Mouse (Mus musculus): Measurements from ENCODE around the gene Ifnar1. TPM values are rescaled to one million over a fixed set of nuclear protein-coding genes. Genes with fewer than 3 reads are reported as not detected.

Ifnar1 gene
- polyA plus RNA-seq, 1 experiment from 2014 or later = 19.2 TPM

GRCm38 (mm10) chr16:91458976-91459375 is 26.1 kb upstream of the Ifnar1 start:
- no peaks in the 10 kb centered on the region for H3K36me3 ChIP-seq (ENCODE audit: control insufficient read depth, insufficient read depth, low read length)
- DNase-seq (ENCODE audit: low spot score) = no peak
- no peaks in the 10 kb centered on the region for H3K4me1 ChIP-seq (replicated peaks; ENCODE audit: control insufficient read depth, insufficient read depth)
- TF ChIP-seq EP300 (optimal IDR thresholded peaks at IDR 0.05) (no peak), CTCF (IDR thresholded peaks at IDR 0.05; ENCODE audit: low read depth) (no peak)
- H3K27me3 ChIP-seq (ENCODE audit: control insufficient read depth, insufficient read depth, low read length) = no peaks in the 10 kb centered on the region
- no peak overlapping the region for H3K9ac ChIP-seq (ENCODE audit: low read length)
- WGBS = 57% methylated on average over 5 of the region's 5 CpGs
- no peak for ATAC-seq (ENCODE audit: low FRiP score, low TSS enrichment)
- no peak overlapping the region for H3K27ac ChIP-seq (replicated peaks)
- H3K4me3 ChIP-seq (ENCODE audit: low read depth, low read length) = no peak overlapping the region
- no peak overlapping the region for H3K4me2 ChIP-seq (replicated peaks; ENCODE audit: low read depth)
- H3K9me3 ChIP-seq (ENCODE audit: control insufficient read depth, low read length) = no peaks in the 10 kb centered on the region

- no peak overlapping the region for H3K4me3 ChIP-seq (ENCODE audit: low read depth, low read length)
- H3K27ac ChIP-seq (replicated peaks) = no peak overlapping the region
- TF ChIP-seq EP300 (optimal IDR thresholded peaks at IDR 0.05) = no peak
- TF ChIP-seq CTCF (IDR thresholded peaks at IDR 0.05; ENCODE audit: low read depth) = no peak
- DNase-seq (ENCODE audit: low spot score) (no peak), ATAC-seq (ENCODE audit: low FRiP score, low TSS enrichment) (no peak)
- H3K4me1 ChIP-seq (replicated peaks; ENCODE audit: control insufficient read depth, insufficient read depth) = no peaks in the 10 kb centered on the region
- no peaks in the 10 kb centered on the region for H3K27me3 ChIP-seq (ENCODE audit: control insufficient read depth, insufficient read depth, low read length)
- whole genome bisulfite sequencing = 86% methylated on average over 3 of the region's 3 CpGs
- no peaks in the 10 kb centered on the region for H3K9me3 ChIP-seq (ENCODE audit: control insufficient read depth, low read length)
- no peak overlapping the region for H3K4me2 ChIP-seq (replicated peaks; ENCODE audit: low read depth)
- no peaks in the 10 kb centered on the region for H3K36me3 ChIP-seq (ENCODE audit: control insufficient read depth, insufficient read depth, low read length)
- H3K9ac ChIP-seq (ENCODE audit: low read length) = no peak overlapping the region
Measured at GRCm38 (mm10) chr16:91459396-91459795, 25.6 kb upstream of the Ifnar1 start.

- no peak overlapping the region for H3K9ac ChIP-seq (ENCODE audit: low read length)
- H3K27me3 ChIP-seq (ENCODE audit: control insufficient read depth, insufficient read depth, low read length) = no peaks in the 10 kb centered on the region
- H3K9me3 ChIP-seq (ENCODE audit: control insufficient read depth, low read length) = no peaks in the 10 kb centered on the region
- peak; percentile 59 for TF ChIP-seq CTCF (IDR thresholded peaks at IDR 0.05; ENCODE audit: low read depth)
- no peak for TF ChIP-seq EP300 (optimal IDR thresholded peaks at IDR 0.05)
- H3K4me1 ChIP-seq (replicated peaks; ENCODE audit: control insufficient read depth, insufficient read depth) = no peaks in the 10 kb centered on the region
- no peak for ATAC-seq (ENCODE audit: low FRiP score, low TSS enrichment)
- 75% methylated on average over 11 of the region's 11 CpGs for WGBS
- no peaks in the 10 kb centered on the region for H3K36me3 ChIP-seq (ENCODE audit: control insufficient read depth, insufficient read depth, low read length)
- H3K4me2 ChIP-seq (replicated peaks; ENCODE audit: low read depth) = no peak overlapping the region
- H3K27ac ChIP-seq (replicated peaks) = no peak overlapping the region
- no peak overlapping the region for H3K4me3 ChIP-seq (ENCODE audit: low read depth, low read length)
- DNase-seq (ENCODE audit: low spot score) = no peak
Measured at GRCm38 (mm10) chr16:91459841-91460370, 25.1 kb upstream of the Ifnar1 start.

- Histone ChIP-seq H3K9me3 (ENCODE audit: control insufficient read depth, low read length) (no peaks in the 10 kb centered on the region), H3K4me1 (replicated peaks; ENCODE audit: control insufficient read depth, insufficient read depth) (no peaks in the 10 kb centered on the region), H3K4me3 (ENCODE audit: low read depth, low read length) (no peak overlapping the region), H3K4me2 (replicated peaks; ENCODE audit: low read depth) (no peak overlapping the region), H3K27ac (replicated peaks) (0 out of 2 replicates have a peak overlapping the region, but pooled peaks have one; percentile 4), H3K36me3 (ENCODE audit: control insufficient read depth, insufficient read depth, low read length) (no peaks in the 10 kb centered on the region), H3K9ac (ENCODE audit: low read length) (no peak overlapping the region), H3K27me3 (ENCODE audit: control insufficient read depth, insufficient read depth, low read length) (no peaks in the 10 kb centered on the region)
- DNase-seq (ENCODE audit: low spot score) (no peak), ATAC-seq (ENCODE audit: low FRiP score, low TSS enrichment) (no peak)
- TF ChIP-seq EP300 (optimal IDR thresholded peaks at IDR 0.05) (no peak), CTCF (IDR thresholded peaks at IDR 0.05; ENCODE audit: low read depth) (no peak)
- WGBS = 59% methylated on average over 11 of the region's 11 CpGs
Measured at GRCm38 (mm10) chr16:91461066-91461638, 23.9 kb upstream of the Ifnar1 start.

- Histone ChIP-seq H3K27me3 (ENCODE audit: control insufficient read depth, insufficient read depth, low read length) (no peaks in the 10 kb centered on the region), H3K9ac (ENCODE audit: low read length) (no peak overlapping the region), H3K9me3 (ENCODE audit: control insufficient read depth, low read length) (no peaks in the 10 kb centered on the region), H3K36me3 (ENCODE audit: control insufficient read depth, insufficient read depth, low read length) (no peaks in the 10 kb centered on the region), H3K4me1 (replicated peaks; ENCODE audit: control insufficient read depth, insufficient read depth) (no peaks in the 10 kb centered on the region), H3K4me2 (replicated peaks; ENCODE audit: low read depth) (no peak overlapping the region), H3K4me3 (ENCODE audit: low read depth, low read length) (no peak overlapping the region), H3K27ac (replicated peaks) (no peak overlapping the region)
- DNase-seq (ENCODE audit: low spot score) = no peak
- ATAC-seq (ENCODE audit: low FRiP score, low TSS enrichment) = no peak
- WGBS = 33% methylated on average over 9 of the region's 9 CpGs
- TF ChIP-seq CTCF (IDR thresholded peaks at IDR 0.05; ENCODE audit: low read depth) = no peak
- no peak for TF ChIP-seq EP300 (optimal IDR thresholded peaks at IDR 0.05)
Measured at GRCm38 (mm10) chr16:91461773-91462181, 23.3 kb upstream of the Ifnar1 start.

DNA sequence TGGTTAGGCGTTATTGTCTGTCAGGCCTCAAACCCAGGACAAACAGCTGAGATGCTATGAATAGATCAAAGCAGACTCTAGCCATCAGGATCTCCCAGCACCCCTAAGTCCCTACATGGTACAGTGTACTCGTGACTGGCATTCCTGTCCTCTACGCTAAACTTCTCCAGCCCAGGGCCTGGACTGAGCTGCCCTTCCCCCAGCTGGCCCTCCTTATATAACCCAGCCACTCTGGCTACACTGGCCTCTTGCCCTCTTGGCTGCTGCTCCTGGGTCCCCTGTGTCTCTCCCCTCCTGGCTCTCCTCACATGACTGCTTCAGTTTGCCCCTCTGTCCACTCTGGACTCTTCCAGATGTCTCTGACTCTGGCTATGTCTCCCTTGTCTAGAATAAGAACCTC is 22.4 kb upstream of the Ifnar1 start:
- Histone ChIP-seq H3K36me3 (ENCODE audit: control insufficient read depth, insufficient read depth, low read length) (no peaks in the 10 kb centered on the region), H3K27me3 (ENCODE audit: control insufficient read depth, insufficient read depth, low read length) (no peaks in the 10 kb centered on the region), H3K9me3 (ENCODE audit: control insufficient read depth, low read length) (no peaks in the 10 kb centered on the region), H3K4me1 (replicated peaks; ENCODE audit: control insufficient read depth, insufficient read depth) (no peaks in the 10 kb centered on the region), H3K4me2 (replicated peaks; ENCODE audit: low read depth) (no peak overlapping the region), H3K4me3 (ENCODE audit: low read depth, low read length) (no peak overlapping the region), H3K9ac (ENCODE audit: low read length) (no peak overlapping the region), H3K27ac (replicated peaks) (no peak overlapping the region)
- ATAC-seq (ENCODE audit: low FRiP score, low TSS enrichment) (no peak), DNase-seq (ENCODE audit: low spot score) (no peak)
- TF ChIP-seq EP300 (optimal IDR thresholded peaks at IDR 0.05) = no peak
- no peak for TF ChIP-seq CTCF (IDR thresholded peaks at IDR 0.05; ENCODE audit: low read depth)
- WGBS = 80% methylated on average over 3 of the region's 3 CpGs
